Mouse (Mus musculus): ENCODE measurements at regions not wholly inside any gene's neighbourhood (a gene's known extent, or its start where the extent isn't known, plus 50 kb on each side); places are given as distances from the start of the nearest gene placed in this dataset.

- no peak for DNase-seq (ENCODE audit: low read depth, low spot score)
Measured at GRCm38 (mm10) chr7:63811816-63812215, 104.8 kb upstream of the E030018B13Rik start.

DNA sequence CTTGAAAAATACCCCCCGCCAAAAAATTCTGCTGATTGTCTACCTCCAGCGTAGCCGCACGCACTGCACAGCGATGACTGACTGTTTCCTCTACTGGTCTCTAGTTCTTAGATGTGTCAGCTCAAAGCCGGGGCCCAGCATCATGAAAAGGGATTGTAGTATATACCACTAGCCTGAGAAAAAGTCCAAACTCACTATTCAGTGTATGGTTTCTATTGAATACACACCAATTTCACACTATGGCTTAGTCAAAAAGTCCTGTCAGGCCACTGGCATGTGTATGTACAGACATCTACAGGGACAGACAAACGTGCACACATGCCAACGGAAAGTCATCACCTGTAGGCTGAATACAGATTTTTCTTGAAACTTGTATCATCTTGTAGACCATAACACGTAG, 101.1 kb upstream of the E030018B13Rik start:
- no peak for DNase-seq (ENCODE audit: low read depth, low spot score)

GRCm38 (mm10) chr7:63816056-63816941, 100.4 kb upstream of the E030018B13Rik start:
- DNase-seq (ENCODE audit: low read depth, low spot score), result no peak

DNA sequence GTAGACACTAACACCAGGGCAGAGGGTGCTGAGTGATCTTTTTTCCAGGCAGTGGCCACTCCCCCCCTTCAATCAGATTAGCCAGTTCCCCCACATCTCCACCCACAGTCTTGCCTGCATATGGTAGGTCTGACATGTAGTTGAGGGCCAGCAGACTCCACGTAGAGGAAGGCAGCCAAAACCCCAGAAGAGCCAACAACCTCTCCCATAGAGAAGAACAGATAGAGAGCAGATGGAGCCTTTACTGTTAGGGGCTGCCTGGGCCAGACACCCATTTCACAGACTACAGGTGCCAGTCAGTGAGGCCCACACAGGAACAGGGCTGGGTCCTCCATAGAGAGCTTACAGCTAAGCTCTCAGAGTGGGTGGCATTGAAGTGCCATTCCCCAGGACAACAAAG, 99.2 kb upstream of the E030018B13Rik start:
- no peak for DNase-seq (ENCODE audit: low read depth, low spot score)

DNA sequence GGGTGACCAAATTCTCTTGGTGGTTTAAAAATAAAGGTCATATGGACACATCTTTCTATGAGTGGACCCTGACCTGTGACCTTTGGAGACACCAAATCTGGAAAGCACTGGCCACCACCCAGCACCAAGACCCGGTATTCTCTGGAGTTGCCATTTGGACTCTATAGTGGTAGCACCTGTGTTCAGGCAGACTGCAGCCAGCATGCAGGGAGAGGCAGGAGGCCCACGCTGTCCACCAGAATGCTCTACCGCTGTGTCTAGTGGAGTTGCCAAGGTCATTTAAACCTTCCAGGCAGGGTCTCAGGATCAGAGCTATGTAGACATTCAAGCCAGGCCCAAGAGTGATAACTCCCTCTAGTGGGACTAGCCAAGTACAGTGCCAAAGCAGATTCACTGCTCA, 98.6 kb upstream of the E030018B13Rik start:
- DNase-seq (ENCODE audit: low read depth, low spot score), result no peak

GRCm38 (mm10) chr7:63820286-63820685, 96.4 kb upstream of the E030018B13Rik start:
- DNase-seq (ENCODE audit: low read depth, low spot score), result no peak

DNA sequence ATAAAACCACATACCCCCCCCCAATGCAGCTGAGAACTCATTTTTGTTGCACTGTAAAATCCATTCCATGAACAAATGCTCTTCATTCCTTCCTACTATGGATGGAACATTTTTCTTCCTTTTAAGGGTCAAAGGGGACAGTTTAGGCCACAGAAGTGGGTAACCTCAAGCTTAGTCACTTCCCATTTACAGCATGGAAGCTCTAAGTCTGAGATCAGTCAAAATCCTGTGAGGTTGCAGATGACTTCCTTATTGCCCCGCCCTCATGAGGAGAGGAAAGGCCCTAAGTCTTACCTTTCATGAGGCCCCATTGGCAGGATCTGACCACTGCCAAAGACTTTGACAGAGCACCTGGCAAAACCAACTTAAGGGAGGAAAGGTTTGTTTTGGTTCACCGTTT, 94.7 kb upstream of the E030018B13Rik start:
- DNase-seq (ENCODE audit: low read depth, low spot score), result no peak

DNA sequence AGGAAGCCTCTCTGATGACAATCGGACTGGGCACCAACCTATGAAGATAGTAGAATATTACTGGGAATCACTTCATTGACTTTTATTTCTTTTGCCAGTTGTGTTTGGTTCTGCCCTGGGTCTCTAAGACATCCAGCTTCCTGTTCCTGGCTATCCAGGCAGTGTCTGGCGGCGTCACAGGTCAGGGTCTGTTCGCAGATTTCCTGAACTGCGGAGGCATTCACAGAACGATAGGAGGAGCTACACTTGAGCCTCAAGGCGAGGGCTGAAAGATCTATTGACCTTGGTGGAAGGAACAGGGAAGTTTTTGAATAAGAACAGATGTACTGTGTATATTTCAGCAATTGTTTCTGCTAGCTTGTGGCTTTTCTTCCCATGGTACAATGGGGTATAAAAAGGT, 92.6 kb upstream of the E030018B13Rik start:
- peak; percentile 16 for DNase-seq (ENCODE audit: low read depth, low spot score)

- DNase-seq (ENCODE audit: low read depth, low spot score), result no peak
Measured at GRCm38 (mm10) chr7:63829362-63829920, 87.2 kb upstream of the E030018B13Rik start.

- no peak for DNase-seq (ENCODE audit: low read depth, low spot score)
Measured at GRCm38 (mm10) chr7:63833676-63834075, 83.0 kb upstream of the E030018B13Rik start.

DNA sequence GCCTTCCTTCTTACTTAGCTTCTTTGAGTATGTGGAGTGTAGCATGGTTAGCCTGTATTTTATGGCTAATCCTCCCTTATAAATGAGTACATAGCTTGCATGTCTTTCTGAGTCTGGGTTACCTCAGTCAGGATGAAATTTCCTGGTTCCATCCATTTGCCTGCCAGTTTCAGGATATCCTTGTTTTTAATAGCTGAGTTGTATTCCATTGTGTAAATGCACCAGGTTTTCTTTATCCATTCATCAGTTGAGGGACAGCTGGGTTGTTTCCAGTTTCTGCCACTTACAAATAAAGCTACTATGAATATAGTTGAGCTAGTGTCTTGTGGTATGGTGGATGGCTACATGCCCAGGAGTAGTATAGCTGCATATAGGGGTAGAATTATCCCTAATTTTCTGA, 80.7 kb upstream of the E030018B13Rik start:
- DNase-seq (ENCODE audit: low read depth, low spot score), result no peak
